Mouse (Mus musculus): Measurements from ENCODE around the gene Bcdin3d. TPM values are rescaled to one million over a fixed set of nuclear protein-coding genes. Genes with fewer than 3 reads are reported as not detected.
"Not testable (repeated sequence)": the region's sequence is repeated elsewhere in the genome, so short reads cannot be mapped to it uniquely, and the experiment has no call there.

The Bcdin3d gene
- polyA plus RNA-seq, 1 experiment, result 5.2 TPM

DNA sequence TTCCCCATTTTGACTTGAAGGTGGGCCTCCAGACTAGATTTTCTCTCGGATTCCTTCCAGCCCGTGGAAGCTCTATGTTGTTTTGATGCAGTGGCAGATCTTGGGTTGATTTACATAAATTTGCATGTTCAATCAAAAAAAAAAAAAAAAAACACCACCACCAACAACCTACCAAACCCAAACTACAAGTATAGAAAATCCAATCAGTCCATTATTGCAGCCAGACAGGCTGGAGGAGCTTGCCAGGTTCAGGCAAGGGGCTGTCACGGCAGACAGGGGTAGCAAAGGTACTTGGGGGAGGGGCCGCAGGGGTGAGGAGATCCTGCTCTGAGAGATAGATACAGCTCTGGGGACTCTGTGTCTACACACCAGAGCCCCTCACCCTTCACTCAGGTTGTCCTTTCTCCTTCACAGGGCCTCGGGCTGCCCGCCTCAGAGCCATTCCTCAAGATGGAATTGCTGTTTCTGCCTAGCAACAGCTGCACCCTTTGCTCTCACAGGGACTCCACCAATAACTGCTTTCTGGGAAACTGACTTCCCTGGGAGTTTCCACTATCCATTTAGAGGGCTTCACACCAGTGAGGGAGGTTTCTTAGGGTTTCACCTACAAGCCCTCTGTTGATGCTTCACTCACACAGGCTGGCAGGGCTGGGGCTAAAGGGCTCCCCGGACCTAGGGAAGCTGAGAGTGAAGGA lies 19.8 kb downstream of the Bcdin3d start:
- no peak overlapping the region for H3K4me3 ChIP-seq (ENCODE audit: low read depth, low read length)
- WGBS, result 80% methylated on average over 7 of the region's 7 CpGs
- H3K4me1 ChIP-seq (ENCODE audit: control insufficient read depth, insufficient read depth, insufficient read length, low read length), result peaks cover 6% of the 10 kb centered on the region
- H3K27ac ChIP-seq (ENCODE audit: insufficient read depth, low read depth, low read length), result no peak overlapping the region
- no peaks in the 10 kb centered on the region; the same call in 1 of the 2 replicates for H3K27me3 ChIP-seq (ENCODE audit: control insufficient read depth, insufficient read depth, low read length)
- TF ChIP-seq CTCF (IDR thresholded peaks at IDR 0.05; ENCODE audit: extremely low read depth, insufficient read length, insufficient replicate concordance, low read depth, low read length) (no peak), POLR2A (IDR thresholded peaks at IDR 0.05; ENCODE audit: low read depth, low read length) (no peak)
- H3K36me3 ChIP-seq (ENCODE audit: control insufficient read depth, insufficient read depth, low read length), result no peaks in the 10 kb centered on the region

DNA sequence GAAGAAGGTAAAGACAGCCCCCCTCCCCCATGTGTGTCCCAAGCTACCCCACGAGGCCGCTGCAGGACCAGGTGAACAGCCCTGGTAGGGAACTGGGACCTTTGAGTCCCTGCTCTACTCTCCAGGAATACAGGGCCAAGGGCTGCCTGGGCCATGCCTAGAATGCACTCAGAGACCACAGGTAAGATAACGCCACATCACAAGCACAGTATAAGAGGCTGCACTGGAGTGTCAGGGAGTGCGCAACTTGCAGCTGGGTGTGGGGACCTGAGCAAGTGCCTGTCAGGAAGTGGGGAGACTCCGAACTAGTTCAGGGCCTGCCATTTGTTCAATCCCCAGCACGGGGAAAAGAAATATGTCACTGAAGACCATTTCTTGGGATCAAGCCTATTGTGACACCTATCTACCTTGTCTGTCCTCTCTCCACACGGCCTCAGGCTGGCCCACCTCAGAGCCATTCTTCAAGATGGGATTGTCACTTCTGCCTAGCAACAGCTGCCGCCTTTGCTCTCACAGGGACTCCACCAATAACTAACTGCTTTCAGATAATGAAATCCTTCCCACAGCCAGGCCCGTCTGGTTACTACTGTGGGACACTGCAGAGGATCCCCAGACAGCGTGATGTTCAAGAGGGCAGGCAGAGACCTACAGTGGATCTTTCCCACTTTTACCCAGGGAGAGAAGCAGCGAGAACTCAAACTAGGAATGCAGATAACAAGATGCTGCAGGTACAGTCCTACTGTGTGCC lies 21.2 kb downstream of the Bcdin3d start:
- no peak overlapping the region for H3K4me3 ChIP-seq (ENCODE audit: low read depth, low read length)
- TF ChIP-seq POLR2A (IDR thresholded peaks at IDR 0.05; ENCODE audit: low read depth, low read length) (no peak), CTCF (IDR thresholded peaks at IDR 0.05; ENCODE audit: extremely low read depth, insufficient read length, insufficient replicate concordance, low read depth, low read length) (no peak)
- no peak overlapping the region for H3K27ac ChIP-seq (ENCODE audit: insufficient read depth, low read depth, low read length)
- no peaks in the 10 kb centered on the region; the same call in 1 of the 2 replicates for H3K27me3 ChIP-seq (ENCODE audit: control insufficient read depth, insufficient read depth, low read length)
- H3K36me3 ChIP-seq (ENCODE audit: control insufficient read depth, insufficient read depth, low read length), result no peaks in the 10 kb centered on the region
- WGBS, result 75% methylated on average over 11 of the region's 11 CpGs
- H3K4me1 ChIP-seq (ENCODE audit: control insufficient read depth, insufficient read depth, insufficient read length, low read length), result peaks cover 8% of the 10 kb centered on the region

DNA sequence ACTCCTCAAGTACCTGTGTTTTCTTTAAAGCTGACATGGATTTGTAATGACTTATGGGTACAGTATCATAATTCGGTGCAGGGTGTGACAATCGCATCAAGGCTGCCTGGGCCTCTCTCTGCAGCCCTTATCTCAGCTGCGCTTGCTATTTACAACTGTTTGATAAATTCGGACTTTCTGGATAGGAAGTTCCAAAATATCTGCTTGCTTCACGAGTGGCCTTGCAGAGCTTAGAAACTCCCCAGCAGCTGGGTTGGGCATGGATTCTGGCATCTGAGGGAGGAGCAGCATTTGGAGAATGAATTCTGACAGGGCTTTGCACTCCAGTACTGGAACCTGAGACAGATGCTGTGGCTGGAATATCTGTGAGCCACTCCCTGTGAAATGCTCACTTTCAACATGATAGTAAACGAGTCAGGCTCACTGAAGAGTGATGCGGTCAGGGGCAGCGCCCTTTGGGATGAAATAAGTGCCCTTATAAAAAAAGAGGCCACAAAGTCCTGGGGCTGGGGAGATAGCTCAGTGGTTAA lies 24.7 kb downstream of the Bcdin3d start:
- no peaks in the 10 kb centered on the region; the same call in 1 of the 2 replicates for H3K27me3 ChIP-seq (ENCODE audit: control insufficient read depth, insufficient read depth, low read length)
- no peak overlapping the region for H3K27ac ChIP-seq (ENCODE audit: insufficient read depth, low read depth, low read length)
- peaks cover 4% of the 10 kb centered on the region; the same call in 1 of the 2 replicates for H3K4me1 ChIP-seq (ENCODE audit: control insufficient read depth, insufficient read depth, insufficient read length, low read length)
- H3K36me3 ChIP-seq (ENCODE audit: control insufficient read depth, insufficient read depth, low read length), result no peaks in the 10 kb centered on the region
- no peak for TF ChIP-seq POLR2A (IDR thresholded peaks at IDR 0.05; ENCODE audit: low read depth, low read length)
- no peak for TF ChIP-seq CTCF (IDR thresholded peaks at IDR 0.05; ENCODE audit: extremely low read depth, insufficient read length, insufficient replicate concordance, low read depth, low read length)
- 20% methylated on average over 8 of the region's 8 CpGs for WGBS
- no peak overlapping the region for H3K4me3 ChIP-seq (ENCODE audit: low read depth, low read length)

DNA sequence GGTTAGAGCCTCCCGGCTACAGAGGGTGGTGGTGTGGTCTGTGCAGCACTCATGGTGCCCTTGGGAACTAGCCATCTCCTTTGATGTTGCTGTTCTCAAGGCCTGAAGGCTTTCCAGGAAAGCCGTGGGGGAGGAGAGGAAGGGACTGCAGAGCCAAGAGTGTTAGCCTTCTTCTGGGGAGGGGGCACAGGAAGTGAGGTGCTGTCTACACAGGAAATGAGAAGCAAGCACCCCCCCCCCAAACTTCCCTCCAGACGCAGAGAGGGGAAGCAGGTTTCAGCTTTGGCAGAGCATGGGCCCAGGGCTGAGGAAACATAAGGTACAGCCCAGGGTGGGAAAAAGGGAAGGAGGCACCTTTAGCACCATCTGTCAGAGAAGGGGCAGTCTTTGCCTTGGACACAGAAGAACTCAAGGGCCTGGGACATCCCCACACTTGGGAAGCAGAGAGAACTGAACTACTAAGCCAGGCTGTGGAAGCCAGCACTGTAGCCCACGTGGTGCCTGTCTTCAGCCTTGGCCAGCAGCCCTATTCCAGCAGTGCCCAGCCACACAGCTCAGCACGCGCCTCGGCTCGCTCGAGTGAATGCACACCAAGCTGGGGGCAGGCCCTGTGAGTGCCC lies 25.3 kb downstream of the Bcdin3d start:
- peaks cover 4% of the 10 kb centered on the region; the same call in 1 of the 2 replicates for H3K4me1 ChIP-seq (ENCODE audit: control insufficient read depth, insufficient read depth, insufficient read length, low read length)
- no peaks in the 10 kb centered on the region for H3K36me3 ChIP-seq (ENCODE audit: control insufficient read depth, insufficient read depth, low read length)
- TF ChIP-seq POLR2A (IDR thresholded peaks at IDR 0.05; ENCODE audit: low read depth, low read length) (no peak), CTCF (IDR thresholded peaks at IDR 0.05; ENCODE audit: extremely low read depth, insufficient read length, insufficient replicate concordance, low read depth, low read length) (no peak)
- H3K4me3 ChIP-seq (ENCODE audit: low read depth, low read length), result no peak overlapping the region
- WGBS, result 35% methylated on average over 9 of the region's 9 CpGs
- H3K27ac ChIP-seq (ENCODE audit: insufficient read depth, low read depth, low read length), result no peak overlapping the region
- no peaks in the 10 kb centered on the region; the same call in 1 of the 2 replicates for H3K27me3 ChIP-seq (ENCODE audit: control insufficient read depth, insufficient read depth, low read length)

DNA sequence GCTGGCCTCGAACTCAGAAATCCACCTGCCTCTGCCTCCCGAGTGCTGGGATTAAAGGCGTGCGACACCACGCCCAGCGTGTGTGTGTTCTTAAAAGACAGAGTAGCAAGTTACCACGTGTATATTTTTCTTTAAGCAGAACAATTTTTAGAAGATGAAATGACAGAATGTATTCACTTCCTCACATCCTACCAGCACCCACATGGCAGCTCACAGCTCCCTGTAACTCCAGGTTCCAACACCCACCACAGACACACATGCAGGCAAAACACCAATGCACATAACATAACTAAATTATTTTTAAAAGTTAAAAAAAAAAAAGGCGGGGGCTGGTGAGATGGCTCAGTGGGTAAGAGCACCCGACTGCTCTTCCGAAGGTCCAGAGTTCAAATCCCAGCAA lies 28.4 kb downstream of the Bcdin3d start:
- not testable (repeated sequence) for H3K4me3 ChIP-seq (ENCODE audit: low read depth, low read length); H3K27me3 ChIP-seq (ENCODE audit: control insufficient read depth, insufficient read depth, low read length); H3K36me3 ChIP-seq (ENCODE audit: control insufficient read depth, insufficient read depth, low read length); H3K27ac ChIP-seq (ENCODE audit: insufficient read depth, low read depth, low read length); H3K4me1 ChIP-seq (ENCODE audit: control insufficient read depth, insufficient read depth, insufficient read length, low read length)
- WGBS, result 85% methylated on average over 10 of the region's 10 CpGs

DNA sequence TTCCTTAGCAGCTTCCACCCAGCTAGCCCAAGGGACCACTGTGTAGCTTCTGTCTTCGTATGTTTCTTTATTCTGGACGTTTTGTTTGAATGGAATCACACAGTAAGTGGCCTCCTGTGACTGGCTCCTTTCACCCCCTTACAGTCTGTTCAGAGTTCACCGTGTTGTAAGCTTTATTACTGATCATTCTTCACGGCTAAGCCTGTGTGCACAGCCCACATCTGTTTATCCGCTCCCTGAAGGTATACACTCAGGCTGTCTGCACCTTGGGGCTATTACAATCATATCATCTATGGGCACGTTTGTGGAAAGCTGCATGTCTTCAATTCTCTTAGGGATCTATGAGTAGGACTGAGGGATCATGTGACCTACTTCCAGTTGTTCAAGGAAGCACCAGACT lies 29.0 kb downstream of the Bcdin3d start:
- H3K27me3 ChIP-seq (ENCODE audit: control insufficient read depth, insufficient read depth, low read length), result no peaks in the 10 kb centered on the region; the same call in 1 of the 2 replicates
- H3K36me3 ChIP-seq (ENCODE audit: control insufficient read depth, insufficient read depth, low read length), result no peaks in the 10 kb centered on the region
- H3K27ac ChIP-seq (ENCODE audit: insufficient read depth, low read depth, low read length), result no peak overlapping the region
- no peak overlapping the region for H3K4me3 ChIP-seq (ENCODE audit: low read depth, low read length)
- peaks cover 8% of the 10 kb centered on the region for H3K4me1 ChIP-seq (ENCODE audit: control insufficient read depth, insufficient read depth, insufficient read length, low read length)
- TF ChIP-seq POLR2A (IDR thresholded peaks at IDR 0.05; ENCODE audit: low read depth, low read length), result no peak
- no peak for TF ChIP-seq CTCF (IDR thresholded peaks at IDR 0.05; ENCODE audit: extremely low read depth, insufficient read length, insufficient replicate concordance, low read depth, low read length)
- WGBS, result 33% methylated on average over 6 of the region's 6 CpGs

DNA sequence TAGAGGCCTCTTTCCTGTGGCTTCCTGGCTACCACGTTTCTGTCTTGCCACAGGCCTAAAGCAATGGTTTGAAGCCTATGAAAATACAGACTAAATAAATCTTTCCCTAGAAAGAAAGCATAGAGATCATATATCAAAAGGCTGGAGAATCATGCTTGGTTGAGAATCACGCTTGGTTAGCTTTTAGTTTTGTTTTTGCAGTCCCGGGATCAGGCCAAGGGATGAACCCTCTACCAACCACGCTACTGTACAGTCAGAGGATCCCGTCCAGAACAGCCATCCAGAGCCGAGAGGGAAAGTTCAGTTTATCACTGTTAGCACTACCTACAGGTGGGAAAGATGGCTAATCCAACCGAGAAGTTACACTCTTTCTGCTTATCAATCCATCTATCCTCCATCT lies 32.2 kb downstream of the Bcdin3d start:
- TF ChIP-seq POLR2A (IDR thresholded peaks at IDR 0.05; ENCODE audit: low read depth, low read length), result no peak
- no peak for TF ChIP-seq CTCF (IDR thresholded peaks at IDR 0.05; ENCODE audit: extremely low read depth, insufficient read length, insufficient replicate concordance, low read depth, low read length)
- Histone ChIP-seq H3K27ac (ENCODE audit: insufficient read depth, low read depth, low read length) (no peak overlapping the region), H3K4me3 (ENCODE audit: low read depth, low read length) (no peak overlapping the region), H3K4me1 (ENCODE audit: control insufficient read depth, insufficient read depth, insufficient read length, low read length) (peaks cover 10% of the 10 kb centered on the region), H3K27me3 (ENCODE audit: control insufficient read depth, insufficient read depth, low read length) (no peaks in the 10 kb centered on the region), H3K36me3 (ENCODE audit: control insufficient read depth, insufficient read depth, low read length) (no peaks in the 10 kb centered on the region)
- WGBS, result 76% methylated on average over 7 of the region's 7 CpGs

Data from small intestine, adult 2 months (tissue).